Mouse (Mus musculus): ENCODE results near the gene Arxes2. TPM values are rescaled to one million over a fixed set of nuclear protein-coding genes. Genes with fewer than 3 reads are reported as not detected.

The Arxes2 gene
- polyA plus RNA-seq, 1 experiment from 2014 or later = 68.2 TPM

Other genes starting within 250 kb of the Arxes2 start
- gene Bhlhb9, start 196.2 kb upstream of the Arxes2 start, polyA plus RNA-seq (2015; fragmentation: Nextera tagmentation; extraction: Ambion mirVana) = 41.6 and 43.3 TPM in 2 replicates
- gene Gprasp2, start 154.8 kb upstream of the Arxes2 start, polyA plus RNA-seq (2015; fragmentation: Nextera tagmentation; extraction: Ambion mirVana) = 22.4 and 24.8 TPM in 2 replicates
- gene Arxes1, start 39.5 kb downstream of the Arxes2 start, polyA plus RNA-seq (2015; fragmentation: Nextera tagmentation; extraction: Ambion mirVana) = 29.9 and 32.1 TPM in 2 replicates
- 129 and 133 TPM in 2 replicates for gene Bex2, start 74.4 kb downstream of the Arxes2 start, polyA plus RNA-seq (2015; fragmentation: Nextera tagmentation; extraction: Ambion mirVana)
- gene Nxf3, start 91.4 kb downstream of the Arxes2 start, polyA plus RNA-seq (2015; fragmentation: Nextera tagmentation; extraction: Ambion mirVana) = 0.06 TPM in 1 of 2 replicates, not detected in the other
- gene Bex4, start 145.2 kb downstream of the Arxes2 start, polyA plus RNA-seq (2015; fragmentation: Nextera tagmentation; extraction: Ambion mirVana) = 123 and 143 TPM in 2 replicates
- 188 and 195 TPM in 2 replicates for gene Tceal8, start 178.5 kb downstream of the Arxes2 start, polyA plus RNA-seq (2015; fragmentation: Nextera tagmentation; extraction: Ambion mirVana)
- gene Tceal5, start 210.1 kb downstream of the Arxes2 start, polyA plus RNA-seq (2015; fragmentation: Nextera tagmentation; extraction: Ambion mirVana) = 5.4 and 5.8 TPM in 2 replicates
- gene Tceal7, start 221.0 kb downstream of the Arxes2 start, polyA plus RNA-seq (2015; fragmentation: Nextera tagmentation; extraction: Ambion mirVana) = 1.5 and 5.1 TPM in 2 replicates
- 106 and 124 TPM in 2 replicates for gene Bex1, start 221.7 kb downstream of the Arxes2 start, polyA plus RNA-seq (2015; fragmentation: Nextera tagmentation; extraction: Ambion mirVana)

All from stomach, embryonic 15.5 days (tissue).